Mouse (Mus musculus) liver, embryonic 13.5 days (tissue): ENCODE data around the gene Gm20671. TPM values are rescaled to one million over a fixed set of nuclear protein-coding genes. Genes with fewer than 3 reads are reported as not detected.
"Not testable (repeated sequence)": the region's sequence is repeated elsewhere in the genome, so short reads cannot be mapped to it uniquely, and the experiment has no call there.

Experiments
- ATAC-seq: fragments of 200-750 bp; cut with Nextera tagmentation; 2 replicates; pipeline ENCODE4 v1.8.0; 2017; ENCODE audit warnings: low read depth, mild to moderate bottlenecking, moderate number of reproducible peaks, moderate library complexity
- DNase-seq: peaks from one replicate; pipeline ENCODE4 v3.0.0; 2022
- H3K27ac ChIP-seq: fragments of 300-500 bp; sonication (generic); 2 replicates; pipeline ENCODE4 v1.5.1; 2015; ENCODE audit warnings: moderate library complexity, mild to moderate bottlenecking, inconsistent platforms
- H3K27me3 ChIP-seq: fragments of 300-500 bp; sonication (generic); 2 replicates; pipeline ENCODE4 v1.6.1; 2015; ENCODE audit warnings: mild to moderate bottlenecking, inconsistent platforms
- H3K36me3 ChIP-seq: fragments of 300-500 bp; sonication (generic); 2 replicates; pipeline ENCODE4 v1.6.1; 2015; ENCODE audit warnings: mild to moderate bottlenecking, inconsistent platforms
- H3K4me1 ChIP-seq: fragments of 300-500 bp; sonication (generic); replicated peaks from 2 replicates; pipeline ENCODE4 v1.6.1; 2015; ENCODE audit warnings: inconsistent platforms
- H3K4me2 ChIP-seq: fragments of 300-500 bp; sonication (generic); 2 replicates; pipeline ENCODE4 v1.6.1; 2015; ENCODE audit warnings: inconsistent platforms, mild to moderate bottlenecking, moderate library complexity
- H3K4me3 ChIP-seq: fragments of 300-500 bp; sonication (generic); replicated peaks from 2 replicates; pipeline ENCODE4 v1.5.1; 2015; ENCODE audit warnings: mild to moderate bottlenecking, inconsistent platforms
- H3K9ac ChIP-seq: fragments of 300-500 bp; sonication (generic); 2 replicates; pipeline ENCODE4 v1.6.1; 2015; ENCODE audit warnings: mild to moderate bottlenecking, inconsistent platforms
- H3K9me3 ChIP-seq: fragments of 300-500 bp; sonication (generic); replicated peaks from 2 replicates; pipeline ENCODE4 v1.6.1; 2016; ENCODE audit warnings: inconsistent platforms
- WGBS: fragments of 180-500 bp; shearing (Covaris S2); methylation state at CpG from one replicate; pipeline ENCODE4 v1.1.7; 2015; ENCODE audit not compliant: insufficient replicate concordance; 5-methylcytosine and 5-hydroxymethylcytosine counted together
- polyA plus RNA-seq: library from polyadenylated mRNA; unstranded; fragments of >200 nt; fragmentation: Nextera tagmentation; extraction: Ambion mirVana; gene quantifications from 2 replicates; pipeline ENCODE4 v1.2.1, GENCODE M21; 2015

Gm20671 gene
- polyA plus RNA-seq, 1 experiment from 2014 or later, result not detected

DNA sequence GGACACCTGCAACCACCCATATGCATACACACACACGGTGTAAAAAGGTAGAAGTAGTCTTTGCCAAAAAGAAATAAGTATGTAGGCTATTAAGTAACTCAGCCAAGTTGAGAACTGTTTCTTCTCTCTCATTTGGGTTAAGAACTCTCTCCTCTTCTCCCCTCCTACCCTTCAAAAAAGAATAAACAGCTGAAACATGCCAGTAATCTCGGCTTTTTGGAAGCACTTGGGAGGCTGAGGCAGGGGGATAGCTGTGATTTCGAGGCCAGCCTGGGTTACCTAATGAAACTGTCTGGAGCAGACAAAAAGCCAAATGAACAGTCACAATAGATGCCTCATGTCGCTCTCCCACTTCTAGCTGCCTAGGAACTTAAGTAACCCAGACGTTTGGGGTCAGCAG is 42.2 kb downstream of the Gm20671 start:
- DNase-seq (peak; percentile 3), ATAC-seq (no peak)
- H3K4me2 ChIP-seq, result peak overlapping the region; percentile 90
- peak overlapping the region; percentile 77 for H3K9ac ChIP-seq
- H3K4me3 ChIP-seq, result peak overlapping the region; percentile 75
- no peaks in the 10 kb centered on the region for H3K9me3 ChIP-seq
- peak overlapping the region; percentile 47; the same call in 1 of the 2 replicates for H3K27ac ChIP-seq
- WGBS, result 12% methylated on average over 5 of the region's 5 CpGs
- peaks cover 29% of the 10 kb centered on the region for H3K4me1 ChIP-seq
- H3K27me3 ChIP-seq, result no peaks in the 10 kb centered on the region
- H3K36me3 ChIP-seq, result peaks cover 14% of the 10 kb centered on the region

DNA sequence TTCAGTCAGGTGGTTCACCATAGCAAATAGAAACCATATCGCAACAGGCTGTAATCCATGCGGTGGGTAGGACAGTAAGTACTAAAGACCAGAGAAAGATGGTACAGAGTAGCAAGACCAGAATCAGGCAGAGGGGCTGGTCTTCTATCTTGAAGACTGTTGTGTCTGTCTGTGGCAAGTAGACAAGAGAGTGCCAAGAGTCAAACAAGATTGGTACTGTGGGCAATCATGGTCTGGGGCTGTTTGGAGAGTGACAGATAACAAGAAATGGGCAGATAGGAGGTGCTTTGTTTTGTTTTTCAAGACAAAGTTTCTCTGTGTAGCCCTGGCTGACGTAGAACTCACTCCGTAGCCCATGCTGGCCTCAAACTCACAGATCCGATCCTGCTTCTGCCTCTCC is 45.3 kb downstream of the Gm20671 start:
- no peak overlapping the region for H3K4me3 ChIP-seq
- no peak overlapping the region for H3K9ac ChIP-seq
- no peak overlapping the region for H3K4me2 ChIP-seq
- no peaks in the 10 kb centered on the region for H3K27me3 ChIP-seq
- peaks cover 31% of the 10 kb centered on the region for H3K4me1 ChIP-seq
- DNase-seq (no peak), ATAC-seq (no peak)
- no peaks in the 10 kb centered on the region for H3K36me3 ChIP-seq
- 59% methylated on average over 5 of the region's 5 CpGs for WGBS
- no peak overlapping the region for H3K27ac ChIP-seq
- H3K9me3 ChIP-seq, result no peaks in the 10 kb centered on the region

DNA sequence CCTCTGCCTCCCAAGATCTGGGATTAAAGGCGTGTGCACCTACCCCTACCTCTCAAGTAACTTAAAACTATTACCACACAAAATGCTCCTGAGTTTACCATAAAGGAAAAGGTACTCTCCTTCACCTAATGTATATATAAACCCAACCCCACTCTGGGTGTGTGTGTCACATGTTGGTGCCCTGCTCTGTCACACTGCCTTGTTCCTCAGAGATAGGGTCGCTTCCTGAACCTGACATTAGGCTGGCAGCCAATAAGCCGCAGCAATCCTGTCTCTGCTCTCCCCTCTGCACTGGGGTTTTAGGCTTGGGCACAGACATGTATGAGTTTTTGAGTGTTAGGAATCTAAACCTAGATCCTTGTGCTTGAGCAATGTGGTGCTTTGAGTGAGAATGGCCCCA is 48.7 kb downstream of the Gm20671 start:
- H3K4me3 ChIP-seq, result no peak overlapping the region
- H3K9ac ChIP-seq, result no peak overlapping the region
- H3K27me3 ChIP-seq, result no peaks in the 10 kb centered on the region
- peaks cover 9% of the 10 kb centered on the region for H3K36me3 ChIP-seq
- peaks cover 11% of the 10 kb centered on the region for H3K4me1 ChIP-seq
- no peaks in the 10 kb centered on the region for H3K9me3 ChIP-seq
- WGBS, result 64% methylated on average over 3 of the region's 3 CpGs
- H3K27ac ChIP-seq, result no peak overlapping the region
- ATAC-seq (no peak), DNase-seq (no peak)
- no peak overlapping the region for H3K4me2 ChIP-seq

DNA sequence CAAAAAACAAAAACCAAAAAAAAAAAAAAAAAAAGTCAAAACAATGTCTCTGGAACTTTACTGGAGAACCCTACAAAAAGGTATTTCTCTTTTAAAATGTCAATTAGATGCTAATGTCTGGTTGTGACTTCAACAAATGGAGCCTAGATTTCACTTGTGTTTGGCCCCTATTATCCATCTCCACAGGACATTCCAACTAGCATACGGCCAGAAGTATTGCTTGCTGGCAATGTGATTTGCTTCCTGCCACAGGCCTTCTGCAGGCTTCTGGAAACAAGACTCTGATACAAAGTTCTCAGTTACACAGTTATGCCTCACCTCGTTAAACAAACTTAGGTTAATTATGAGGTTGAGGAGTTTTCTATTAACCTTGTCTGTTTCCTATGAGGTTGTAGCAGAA is 54.5 kb downstream of the Gm20671 start:
- WGBS, result 77% methylated on average over 2 of the region's 2 CpGs
- H3K27me3 ChIP-seq, result no peaks in the 10 kb centered on the region
- ATAC-seq, result no peak

GRCm38 (mm10) chr5:32767636-32768373 is 59.1 kb downstream of the Gm20671 start:
- 71% methylated on average over 4 of the region's 4 CpGs for WGBS
- no peak overlapping the region for H3K27ac ChIP-seq
- no peaks in the 10 kb centered on the region for H3K4me1 ChIP-seq
- H3K36me3 ChIP-seq, result peaks cover 16% of the 10 kb centered on the region
- H3K9me3 ChIP-seq, result no peaks in the 10 kb centered on the region
- no peak for DNase-seq
- no peak overlapping the region for H3K9ac ChIP-seq
- H3K4me2 ChIP-seq, result no peak overlapping the region
- no peak overlapping the region for H3K4me3 ChIP-seq
- H3K27me3 ChIP-seq, result no peaks in the 10 kb centered on the region
- no peak for ATAC-seq

More for the DNA sequence above, 54.5 kb downstream of the Gm20671 start:
- Histone ChIP-seq H3K27ac (no peak overlapping the region), H3K9me3 (no peaks in the 10 kb centered on the region), H3K4me3 (no peak overlapping the region), H3K9ac (no peak overlapping the region), H3K4me1 (no peaks in the 10 kb centered on the region), H3K4me2 (no peak overlapping the region), H3K36me3 (peaks cover 18% of the 10 kb centered on the region)
- no peak for DNase-seq

GRCm38 (mm10) chr5:32767004-32767403 is 59.9 kb downstream of the Gm20671 start:
- ATAC-seq, result no peak; the same call in 1 of the 2 replicates
- 79% methylated on average over 3 of the region's 3 CpGs for WGBS
- Histone ChIP-seq H3K4me1 (no peaks in the 10 kb centered on the region), H3K9ac (no peak overlapping the region), H3K36me3 (peaks cover 15% of the 10 kb centered on the region), H3K27me3 (no peaks in the 10 kb centered on the region), H3K27ac (no peak overlapping the region), H3K4me2 (no peak overlapping the region), H3K4me3 (no peak overlapping the region), H3K9me3 (no peaks in the 10 kb centered on the region)
- DNase-seq, result no peak

DNA sequence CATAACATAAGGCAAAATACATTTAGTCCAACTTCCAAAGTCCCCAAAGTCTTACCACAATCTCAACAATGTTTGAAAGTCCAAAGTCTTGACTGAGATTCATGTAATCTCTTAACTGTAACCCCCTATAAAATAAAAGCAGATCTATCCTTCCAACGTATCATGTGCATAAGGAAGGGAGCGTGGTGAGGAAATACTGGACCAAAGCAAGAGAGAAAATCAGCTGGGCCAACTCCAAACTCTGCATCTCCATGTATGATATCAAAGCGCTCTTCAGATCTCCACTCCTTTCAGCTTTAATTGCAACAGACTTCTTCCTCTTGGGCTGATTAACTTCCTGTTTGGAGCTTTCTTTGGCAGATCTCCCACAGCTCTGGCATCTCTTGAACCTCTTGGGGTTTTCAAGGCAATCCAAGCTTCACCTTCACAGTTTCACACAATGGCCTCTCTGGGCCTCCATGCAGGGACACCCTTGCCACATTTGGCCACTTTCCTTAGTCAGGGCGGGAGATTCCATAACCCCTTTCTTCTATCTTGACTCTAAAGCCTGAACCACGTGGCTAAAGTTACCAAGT is 65.3 kb downstream of the Gm20671 start:
- Histone ChIP-seq H3K4me3 (no peak overlapping the region), H3K36me3 (peaks cover 15% of the 10 kb centered on the region), H3K27ac (no peak overlapping the region), H3K4me1 (peaks cover 3% of the 10 kb centered on the region; the same call in 1 of the 2 replicates), H3K27me3 (no peaks in the 10 kb centered on the region), H3K4me2 (no peak overlapping the region), H3K9ac (no peak overlapping the region), H3K9me3 (no peaks in the 10 kb centered on the region)
- DNase-seq, result no peak
- ATAC-seq, result no peak
- 70% methylated on average over 5 of the region's 5 CpGs for WGBS

DNA sequence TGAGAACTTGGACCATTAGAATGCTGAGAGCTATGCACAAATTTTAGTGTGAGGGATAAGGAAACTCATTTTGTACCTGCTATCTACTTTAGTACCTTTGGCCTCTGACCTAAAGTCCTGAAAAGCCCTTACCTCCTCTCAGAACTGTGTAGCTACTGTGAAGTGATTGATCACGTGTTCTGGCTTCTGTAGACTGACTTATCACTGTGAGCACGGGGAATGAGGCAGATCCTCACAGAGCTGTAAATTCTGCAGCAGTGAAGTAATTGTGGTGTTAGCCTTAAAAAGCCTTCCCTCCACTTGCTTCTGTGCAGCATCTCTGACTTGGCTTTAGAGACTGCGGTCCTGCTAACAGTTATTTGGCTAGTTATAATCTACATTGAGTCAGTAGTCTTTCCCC is 66.1 kb downstream of the Gm20671 start:
- H3K36me3 ChIP-seq, result peaks cover 15% of the 10 kb centered on the region
- H3K27me3 ChIP-seq, result no peaks in the 10 kb centered on the region
- no peak overlapping the region for H3K4me3 ChIP-seq
- no peak for ATAC-seq
- 75% methylated on average over 3 of the region's 3 CpGs for WGBS
- H3K9me3 ChIP-seq, result no peaks in the 10 kb centered on the region
- H3K27ac ChIP-seq, result no peak overlapping the region
- H3K4me2 ChIP-seq, result no peak overlapping the region
- DNase-seq, result no peak
- H3K9ac ChIP-seq, result no peak overlapping the region
- peaks cover 3% of the 10 kb centered on the region; the same call in 1 of the 2 replicates for H3K4me1 ChIP-seq

- WGBS, result 86% methylated on average over 18 of the region's 18 CpGs
- H3K36me3 ChIP-seq, result peaks cover 15% of the 10 kb centered on the region
- not testable (repeated sequence) for H3K27ac ChIP-seq, H3K4me3 ChIP-seq, ATAC-seq, H3K27me3 ChIP-seq, H3K9ac ChIP-seq, H3K4me2 ChIP-seq, H3K9me3 ChIP-seq, H3K4me1 ChIP-seq, DNase-seq
Measured at GRCm38 (mm10) chr5:32760352-32760751, 66.6 kb downstream of the Gm20671 start.

- ATAC-seq (no peak), DNase-seq (no peak)
- H3K27me3 ChIP-seq, result no peaks in the 10 kb centered on the region
- no peaks in the 10 kb centered on the region for H3K9me3 ChIP-seq
- no peak overlapping the region for H3K4me3 ChIP-seq
- H3K4me2 ChIP-seq, result no peak overlapping the region
- H3K36me3 ChIP-seq, result peaks cover 15% of the 10 kb centered on the region
- H3K27ac ChIP-seq, result no peak overlapping the region
- H3K4me1 ChIP-seq, result peaks cover 3% of the 10 kb centered on the region; the same call in 1 of the 2 replicates
- H3K9ac ChIP-seq, result no peak overlapping the region
- WGBS, result 60% methylated on average over 2 of the region's 2 CpGs
Measured at GRCm38 (mm10) chr5:32759662-32760061, 67.2 kb downstream of the Gm20671 start.

GRCm38 (mm10) chr5:32756141-32756540 is 70.8 kb downstream of the Gm20671 start:
- Histone ChIP-seq H3K36me3 (0 out of 2 replicates have a peak, but pooled peaks cover 3% of the 10 kb centered on the region), H3K4me2 (no peak overlapping the region), H3K9ac (no peak overlapping the region), H3K9me3 (no peaks in the 10 kb centered on the region), H3K27me3 (no peaks in the 10 kb centered on the region), H3K27ac (no peak overlapping the region), H3K4me3 (no peak overlapping the region), H3K4me1 (peaks cover 3% of the 10 kb centered on the region)
- DNase-seq, result no peak
- ATAC-seq, result no peak
- 81% methylated on average over 8 of the region's 8 CpGs for WGBS

DNA sequence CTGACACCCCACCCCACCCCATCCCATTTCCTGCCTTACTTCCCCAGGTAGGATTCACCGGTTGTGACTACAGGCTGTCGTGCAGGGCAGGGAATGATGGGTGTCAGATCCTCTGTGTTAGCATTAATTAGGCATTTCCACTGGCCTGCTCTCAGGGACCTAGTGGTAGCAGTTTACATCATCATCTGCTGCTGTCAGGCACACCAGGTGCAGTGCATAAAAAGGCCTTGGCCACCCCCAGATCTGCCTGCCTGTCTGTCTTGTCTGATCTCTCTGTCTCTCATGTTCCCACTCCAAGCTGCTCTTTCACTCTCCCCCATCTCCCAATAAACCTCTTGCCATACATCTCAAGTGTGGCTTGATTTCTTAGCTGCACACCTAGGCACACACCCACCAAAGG is 75.2 kb downstream of the Gm20671 start:
- no peaks in the 10 kb centered on the region for H3K9me3 ChIP-seq
- peaks cover 7% of the 10 kb centered on the region for H3K4me1 ChIP-seq
- H3K36me3 ChIP-seq, result 0 out of 2 replicates have a peak, but pooled peaks cover 3% of the 10 kb centered on the region
- ATAC-seq (no peak), DNase-seq (no peak)
- 58% methylated on average over 2 of the region's 2 CpGs for whole genome bisulfite sequencing
- no peak overlapping the region for H3K4me2 ChIP-seq
- H3K4me3 ChIP-seq, result no peak overlapping the region
- no peak overlapping the region for H3K27ac ChIP-seq
- H3K27me3 ChIP-seq, result no peaks in the 10 kb centered on the region
- no peak overlapping the region for H3K9ac ChIP-seq
